Mouse (Mus musculus) hindlimb bud, embryonic 11.5 days (tissue): ENCODE results near the gene Zkscan17.

Experiments used
- DNase-seq: peaks from one replicate; pipeline ENCODE4 v3.0.0-alpha.2; 2012; ENCODE audit warnings: low read depth, low spot score; ENCODE audit errors: extremely low spot score

Zkscan17 gene

GRCm38 (mm10) chr11:59460459-59460858, 66.1 kb downstream of the Zkscan17 start:
- DNase-seq = no peak

DNA sequence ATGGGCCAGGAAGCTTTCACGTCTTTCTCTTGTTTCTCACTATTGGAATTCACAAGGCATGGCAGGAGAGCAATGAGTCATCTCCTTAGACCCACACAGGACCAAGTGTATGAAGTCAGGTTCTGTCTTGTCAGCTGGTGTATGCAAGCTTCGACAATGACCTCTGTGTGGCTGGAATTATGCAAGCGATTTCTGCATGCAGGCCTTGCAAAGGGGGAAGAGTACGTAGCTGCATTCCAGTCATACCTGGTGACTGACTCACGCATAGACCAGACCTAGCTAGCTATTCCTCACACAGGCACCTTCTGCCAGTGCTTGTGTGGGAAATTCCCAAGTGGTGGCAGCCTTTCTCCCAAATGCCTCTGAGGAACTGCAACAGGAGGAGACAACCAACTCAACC, 67.6 kb downstream of the Zkscan17 start:
- DNase-seq = no peak

GRCm38 (mm10) chr11:59456891-59457290, 69.7 kb downstream of the Zkscan17 start:
- no peak for DNase-seq

- no peak for DNase-seq
Measured at GRCm38 (mm10) chr11:59456346-59456745, 70.2 kb downstream of the Zkscan17 start.

DNA sequence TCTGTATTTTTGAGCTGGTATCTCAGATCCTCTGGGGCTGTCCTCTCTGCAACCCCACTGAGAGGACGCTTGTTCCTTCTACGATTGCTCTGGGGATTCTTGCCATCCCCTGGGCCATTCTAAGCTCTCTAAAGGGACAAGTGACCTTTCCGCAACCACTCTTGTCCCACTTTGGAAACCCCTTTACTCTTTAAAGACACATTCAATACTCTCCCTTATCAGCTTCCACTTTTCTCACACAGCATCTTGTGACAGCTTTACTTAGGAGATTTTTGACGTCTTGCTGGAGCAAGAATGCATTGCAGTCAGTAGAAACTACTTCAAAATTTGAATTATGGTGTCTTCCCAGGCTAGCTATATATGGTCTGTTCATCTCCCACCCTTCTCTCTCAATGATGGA, 75.5 kb downstream of the Zkscan17 start, which contains the start of gene Snap47:
Gene Snap47, minus strand, starts transcription at position 101 of the 400 bp plus-strand sequence.
- no peak for DNase-seq

GRCm38 (mm10) chr11:59450230-59450771, 76.2 kb downstream of the Zkscan17 start:
- DNase-seq = no peak

DNA sequence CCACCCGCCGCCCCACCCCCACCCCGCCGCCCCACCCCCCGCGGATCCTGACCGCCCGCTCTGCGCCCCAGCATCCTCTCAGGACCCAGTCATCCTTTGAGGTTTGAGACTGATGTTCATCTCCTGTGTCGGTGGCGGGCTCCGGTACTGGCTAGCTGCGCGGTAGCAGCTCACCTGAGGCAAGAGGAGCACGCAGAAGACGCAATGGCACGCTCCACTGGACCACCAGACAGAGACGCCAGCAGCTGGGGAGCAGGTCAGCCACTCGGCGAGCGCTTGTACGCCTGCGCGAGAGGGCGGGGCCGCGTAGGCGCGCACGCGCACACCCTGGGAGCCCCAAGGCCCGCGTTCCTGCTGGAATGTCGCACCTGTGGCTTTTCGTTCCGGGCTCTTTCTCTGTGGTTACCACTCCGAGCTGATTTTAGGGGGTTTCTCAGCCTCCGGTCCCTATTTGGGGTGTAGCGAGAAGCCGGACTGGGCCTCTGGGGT, 76.8 kb downstream of the Zkscan17 start, which contains the start of gene Jmjd4:
Gene Jmjd4, plus strand, starts transcription at position 305 of the 489 bp plus-strand sequence.
- DNase-seq = peak; percentile 78

DNA sequence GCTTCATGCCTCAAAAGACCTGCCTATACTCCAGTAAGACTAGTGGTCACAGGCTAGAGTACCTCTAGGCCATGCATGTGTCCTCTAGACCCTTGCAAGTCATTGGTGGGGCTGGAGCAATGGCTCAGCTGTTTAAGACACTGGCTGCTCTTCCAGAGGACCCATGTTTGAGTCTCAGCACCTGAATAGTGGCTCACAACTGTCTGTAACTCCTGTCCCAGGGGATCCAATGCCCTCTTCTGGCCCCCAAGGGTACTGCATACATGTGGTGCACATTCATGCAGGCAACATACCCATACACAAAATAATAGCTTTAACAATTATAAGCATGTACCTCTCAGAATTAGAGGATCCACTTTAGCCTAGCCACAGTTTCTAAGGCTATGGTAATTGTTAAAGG, 83.4 kb downstream of the Zkscan17 start:
- DNase-seq = no peak

DNA sequence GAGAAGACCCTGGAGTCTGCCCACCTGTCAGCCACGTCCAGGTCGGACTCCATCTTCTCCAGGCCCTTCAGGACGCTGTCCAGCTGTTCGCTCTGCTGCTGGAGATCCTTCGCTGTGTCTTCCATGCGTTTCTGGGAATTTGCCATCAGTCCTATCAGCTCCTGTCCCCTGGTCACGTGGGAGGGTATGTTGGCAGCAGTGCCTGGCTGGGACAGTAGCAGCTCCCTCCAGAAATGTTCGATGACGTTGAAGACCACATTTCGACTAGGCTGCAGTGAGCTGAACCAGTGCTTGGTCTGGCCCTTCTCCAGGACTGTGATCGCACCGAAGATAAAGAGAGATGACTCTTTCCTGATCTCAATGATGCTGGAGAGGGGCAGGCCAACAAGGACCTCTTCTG, 88.6 kb downstream of the Zkscan17 start:
- DNase-seq = no peak
